Mouse (Mus musculus): Measurements from ENCODE around the gene Fgd1.

DNA sequence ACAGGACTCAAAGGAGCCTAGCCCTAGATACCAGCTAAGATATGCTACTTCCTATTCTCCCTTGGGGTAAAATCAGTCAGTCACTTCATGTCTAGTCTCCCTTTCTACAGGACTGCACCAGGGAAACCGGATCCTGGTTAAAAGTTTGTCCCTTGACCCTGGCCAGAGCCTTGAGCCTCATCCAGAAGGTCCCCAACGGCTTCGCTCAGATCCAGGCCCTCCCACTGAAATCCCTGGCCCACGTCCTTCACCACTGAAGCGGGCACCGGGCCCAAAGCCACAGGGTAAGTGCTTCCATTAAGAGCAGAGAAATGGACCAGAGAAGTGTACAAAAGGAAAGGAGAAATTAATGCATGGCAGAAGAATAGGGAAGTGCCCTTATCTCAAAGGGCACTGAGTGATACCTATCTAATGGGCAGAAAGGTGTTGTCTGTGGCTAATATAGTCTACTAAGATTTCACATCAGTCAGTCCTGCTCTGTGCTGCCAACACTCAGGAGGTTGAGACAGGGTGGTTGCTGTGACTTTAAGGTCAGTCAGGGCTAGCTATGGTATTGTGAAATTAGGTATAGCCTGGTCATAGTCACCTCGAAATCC is 20.2 kb downstream of the Fgd1 start:
- no peak for TF ChIP-seq ZC3H11A (IDR thresholded peaks at IDR 0.05; ENCODE audit: borderline replicate concordance, low read depth, low read length)
- TF ChIP-seq CHD2 (IDR thresholded peaks at IDR 0.05; ENCODE audit: low read depth, low read length), result no peak
- TF ChIP-seq ZNF384 (IDR thresholded peaks at IDR 0.05; ENCODE audit: low read depth, low read length), result no peak
- TF ChIP-seq MAFK (IDR thresholded peaks at IDR 0.05; ENCODE audit: insufficient read depth, low read depth, low read length), result no peak
- TF ChIP-seq HCFC1 (IDR thresholded peaks at IDR 0.05; ENCODE audit: borderline replicate concordance, insufficient read depth, low read length), result no peak
